Mouse (Mus musculus) liver, embryonic 13.5 days (tissue): ENCODE measurements around the gene Ptprd. TPM values are rescaled to one million over a fixed set of nuclear protein-coding genes. Genes with fewer than 3 reads are reported as not detected.

Experiments used
- ATAC-seq: fragments of 200-750 bp; cut with Nextera tagmentation; 2 replicates; pipeline ENCODE4 v1.8.0; 2017; ENCODE audit warnings: low read depth, mild to moderate bottlenecking, moderate number of reproducible peaks, moderate library complexity
- DNase-seq: peaks from one replicate; pipeline ENCODE4 v3.0.0; 2022
- H3K27ac ChIP-seq: fragments of 300-500 bp; sonication (generic); 2 replicates; pipeline ENCODE4 v1.5.1; 2015; ENCODE audit warnings: moderate library complexity, mild to moderate bottlenecking, inconsistent platforms
- H3K27me3 ChIP-seq: fragments of 300-500 bp; sonication (generic); 2 replicates; pipeline ENCODE4 v1.6.1; 2015; ENCODE audit warnings: mild to moderate bottlenecking, inconsistent platforms
- H3K36me3 ChIP-seq: fragments of 300-500 bp; sonication (generic); 2 replicates; pipeline ENCODE4 v1.6.1; 2015; ENCODE audit warnings: mild to moderate bottlenecking, inconsistent platforms
- H3K4me1 ChIP-seq: fragments of 300-500 bp; sonication (generic); replicated peaks from 2 replicates; pipeline ENCODE4 v1.6.1; 2015; ENCODE audit warnings: inconsistent platforms
- H3K4me2 ChIP-seq: fragments of 300-500 bp; sonication (generic); 2 replicates; pipeline ENCODE4 v1.6.1; 2015; ENCODE audit warnings: inconsistent platforms, mild to moderate bottlenecking, moderate library complexity
- H3K4me3 ChIP-seq: fragments of 300-500 bp; sonication (generic); replicated peaks from 2 replicates; pipeline ENCODE4 v1.5.1; 2015; ENCODE audit warnings: mild to moderate bottlenecking, inconsistent platforms
- H3K9ac ChIP-seq: fragments of 300-500 bp; sonication (generic); 2 replicates; pipeline ENCODE4 v1.6.1; 2015; ENCODE audit warnings: mild to moderate bottlenecking, inconsistent platforms
- H3K9me3 ChIP-seq: fragments of 300-500 bp; sonication (generic); replicated peaks from 2 replicates; pipeline ENCODE4 v1.6.1; 2016; ENCODE audit warnings: inconsistent platforms
- WGBS: fragments of 180-500 bp; shearing (Covaris S2); methylation state at CpG from one replicate; pipeline ENCODE4 v1.1.7; 2015; ENCODE audit not compliant: insufficient replicate concordance; 5-methylcytosine and 5-hydroxymethylcytosine counted together
- polyA plus RNA-seq: library from polyadenylated mRNA; unstranded; fragments of >200 nt; fragmentation: Nextera tagmentation; extraction: Ambion mirVana; gene quantifications from 2 replicates; pipeline ENCODE4 v1.2.1, GENCODE M21; 2015

Ptprd gene
- polyA plus RNA-seq, 1 experiment from 2014 or later, result 1.8 TPM

GRCm38 (mm10) chr4:76881610-76882009 is 1330.2 kb downstream of the Ptprd start:
- DNase-seq (no peak), ATAC-seq (no peak)
- Histone ChIP-seq H3K9me3 (no peaks in the 10 kb centered on the region), H3K4me3 (no peak overlapping the region), H3K4me2 (no peak overlapping the region), H3K36me3 (no peaks in the 10 kb centered on the region), H3K9ac (no peak overlapping the region), H3K27ac (no peak overlapping the region), H3K4me1 (no peaks in the 10 kb centered on the region), H3K27me3 (no peaks in the 10 kb centered on the region)
- 62% methylated on average over 3 of the region's 3 CpGs for WGBS

DNA sequence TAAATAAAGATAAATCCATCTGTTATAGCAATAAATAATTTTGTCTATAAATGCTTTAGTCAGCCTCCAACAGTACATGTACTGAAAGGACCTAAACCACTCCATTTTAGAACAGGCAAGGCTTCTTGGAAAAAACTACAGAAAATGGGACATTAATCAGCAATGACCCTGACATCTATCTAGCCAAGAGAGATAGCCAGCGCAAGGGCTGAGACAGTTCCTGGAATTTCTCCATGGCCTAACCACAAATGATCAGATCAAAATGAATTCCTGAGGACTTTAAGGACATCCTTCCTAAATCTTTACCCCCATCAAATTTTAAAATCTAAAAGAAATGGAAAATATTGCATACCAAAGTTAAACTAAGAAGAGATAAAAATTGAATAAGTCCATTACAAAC is 1340.8 kb downstream of the Ptprd start:
- Histone ChIP-seq H3K4me1 (no peaks in the 10 kb centered on the region), H3K27ac (no peak overlapping the region), H3K9ac (no peak overlapping the region), H3K4me3 (no peak overlapping the region), H3K27me3 (no peaks in the 10 kb centered on the region), H3K9me3 (no peaks in the 10 kb centered on the region), H3K36me3 (no peaks in the 10 kb centered on the region), H3K4me2 (no peak overlapping the region)
- DNase-seq (no peak), ATAC-seq (no peak)
- WGBS, result 65% methylated on average over 1 of the region's 1 CpGs

GRCm38 (mm10) chr4:76865585-76865984 is 1346.2 kb downstream of the Ptprd start:
- no peak overlapping the region for H3K9ac ChIP-seq
- H3K4me1 ChIP-seq, result no peaks in the 10 kb centered on the region
- no peak for DNase-seq
- H3K4me3 ChIP-seq, result no peak overlapping the region
- H3K9me3 ChIP-seq, result no peaks in the 10 kb centered on the region
- H3K27ac ChIP-seq, result no peak overlapping the region
- H3K4me2 ChIP-seq, result no peak overlapping the region
- no peaks in the 10 kb centered on the region for H3K36me3 ChIP-seq
- no peaks in the 10 kb centered on the region for H3K27me3 ChIP-seq
- WGBS, result 56% methylated on average over 3 of the region's 3 CpGs
- no peak for ATAC-seq

GRCm38 (mm10) chr4:76846265-76846664 is 1365.5 kb downstream of the Ptprd start:
- WGBS, result 76% methylated on average over 7 of the region's 7 CpGs
- no peak for DNase-seq
- H3K4me2 ChIP-seq, result no peak overlapping the region
- no peaks in the 10 kb centered on the region for H3K36me3 ChIP-seq
- no peak overlapping the region for H3K4me3 ChIP-seq
- H3K9me3 ChIP-seq, result no peaks in the 10 kb centered on the region
- no peak overlapping the region for H3K27ac ChIP-seq
- no peaks in the 10 kb centered on the region for H3K4me1 ChIP-seq
- ATAC-seq, result no peak
- no peak overlapping the region for H3K9ac ChIP-seq
- H3K27me3 ChIP-seq, result no peaks in the 10 kb centered on the region

GRCm38 (mm10) chr4:76839016-76839415 is 1372.7 kb downstream of the Ptprd start:
- Histone ChIP-seq H3K9ac (no peak overlapping the region), H3K27ac (no peak overlapping the region)
- 57% methylated on average over 1 of the region's 1 CpGs for WGBS

GRCm38 (mm10) chr4:76812138-76812537 is 1399.6 kb downstream of the Ptprd start:
- Histone ChIP-seq H3K36me3 (no peaks in the 10 kb centered on the region), H3K4me2 (no peak overlapping the region), H3K27ac (no peak overlapping the region), H3K27me3 (no peaks in the 10 kb centered on the region), H3K9me3 (no peaks in the 10 kb centered on the region), H3K4me1 (no peaks in the 10 kb centered on the region), H3K9ac (no peak overlapping the region), H3K4me3 (no peak overlapping the region)
- DNase-seq (no peak), ATAC-seq (no peak)
- 52% methylated on average over 2 of the region's 2 CpGs for WGBS

More at GRCm38 (mm10) chr4:76839016-76839415, 1372.7 kb downstream of the Ptprd start:
- no peaks in the 10 kb centered on the region for H3K36me3 ChIP-seq
- ATAC-seq (no peak), DNase-seq (no peak)
- H3K4me3 ChIP-seq, result no peak overlapping the region
- H3K27me3 ChIP-seq, result no peaks in the 10 kb centered on the region
- no peaks in the 10 kb centered on the region for H3K9me3 ChIP-seq
- H3K4me1 ChIP-seq, result no peaks in the 10 kb centered on the region
- no peak overlapping the region for H3K4me2 ChIP-seq

GRCm38 (mm10) chr4:76802708-76803107 is 1409.1 kb downstream of the Ptprd start:
- Histone ChIP-seq H3K27me3 (no peaks in the 10 kb centered on the region), H3K9ac (no peak overlapping the region), H3K27ac (no peak overlapping the region), H3K4me1 (no peaks in the 10 kb centered on the region), H3K9me3 (no peaks in the 10 kb centered on the region), H3K36me3 (no peaks in the 10 kb centered on the region), H3K4me2 (no peak overlapping the region), H3K4me3 (no peak overlapping the region)
- 64% methylated on average over 4 of the region's 4 CpGs for WGBS
- no peak for DNase-seq
- no peak for ATAC-seq

- Histone ChIP-seq H3K4me3 (no peak overlapping the region), H3K36me3 (no peaks in the 10 kb centered on the region), H3K27ac (no peak overlapping the region), H3K9me3 (no peaks in the 10 kb centered on the region), H3K4me1 (no peaks in the 10 kb centered on the region), H3K27me3 (no peaks in the 10 kb centered on the region), H3K4me2 (no peak overlapping the region), H3K9ac (no peak overlapping the region)
- DNase-seq, result no peak
- no peak for ATAC-seq
- WGBS, result 61% methylated on average over 9 of the region's 9 CpGs
Observed at GRCm38 (mm10) chr4:76798010-76799007, 1413.5 kb downstream of the Ptprd start.

DNA sequence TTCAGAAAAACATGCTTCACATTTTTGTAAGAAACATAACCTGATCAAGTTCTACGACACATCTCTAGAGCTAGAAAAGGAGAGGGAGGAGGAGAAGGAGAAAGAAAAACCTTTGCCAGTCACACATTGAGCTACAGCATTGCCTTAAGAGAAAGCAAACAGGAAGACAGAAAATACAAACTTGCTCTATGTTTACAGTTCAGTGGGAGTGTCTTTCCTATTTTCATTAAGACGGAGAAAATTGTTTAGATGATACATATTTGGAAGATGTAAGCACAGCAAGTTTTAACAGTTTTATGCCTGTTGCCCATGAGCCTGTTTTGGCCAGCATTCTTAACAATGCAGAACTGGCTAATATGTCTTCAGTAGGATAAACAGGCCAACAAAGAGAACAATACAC is 1426.4 kb downstream of the Ptprd start:
- H3K27ac ChIP-seq, result no peak overlapping the region
- DNase-seq (no peak), ATAC-seq (no peak)
- no peaks in the 10 kb centered on the region for H3K27me3 ChIP-seq
- H3K9me3 ChIP-seq, result no peaks in the 10 kb centered on the region
- no peak overlapping the region for H3K4me2 ChIP-seq
- no peak overlapping the region for H3K4me3 ChIP-seq
- H3K4me1 ChIP-seq, result no peaks in the 10 kb centered on the region
- no peak overlapping the region for H3K9ac ChIP-seq
- WGBS, result 79% methylated on average over 2 of the region's 2 CpGs
- H3K36me3 ChIP-seq, result no peaks in the 10 kb centered on the region

GRCm38 (mm10) chr4:76779558-76780124 is 1432.1 kb downstream of the Ptprd start:
- no peaks in the 10 kb centered on the region for H3K27me3 ChIP-seq
- no peak overlapping the region for H3K27ac ChIP-seq
- H3K4me1 ChIP-seq, result no peaks in the 10 kb centered on the region
- H3K9ac ChIP-seq, result no peak overlapping the region
- H3K36me3 ChIP-seq, result no peaks in the 10 kb centered on the region
- H3K4me2 ChIP-seq, result no peak overlapping the region
- no peak for ATAC-seq
- DNase-seq, result no peak
- WGBS, result 49% methylated on average over 4 of the region's 4 CpGs
- no peaks in the 10 kb centered on the region for H3K9me3 ChIP-seq
- H3K4me3 ChIP-seq, result no peak overlapping the region

DNA sequence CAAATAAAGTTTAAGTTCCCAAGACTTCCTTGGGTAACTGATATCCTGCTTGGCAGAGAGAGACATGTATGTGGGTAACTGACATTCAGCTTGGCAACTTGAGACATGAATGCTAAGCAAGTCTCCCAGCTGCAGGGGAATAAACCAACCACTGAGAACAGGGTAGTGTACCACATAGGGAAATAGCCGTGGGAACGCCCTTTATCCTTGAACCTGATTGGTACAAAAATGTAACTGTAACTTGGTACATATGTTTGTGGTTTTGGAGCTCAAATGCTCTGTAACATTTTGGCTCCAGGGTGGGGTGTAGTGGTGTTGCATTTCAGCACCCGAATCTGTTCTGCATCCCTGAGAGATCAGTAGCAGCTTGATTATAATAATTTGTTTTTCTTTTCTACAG is 1444.8 kb downstream of the Ptprd start:
- 63% methylated on average over 3 of the region's 3 CpGs for WGBS
- no peaks in the 10 kb centered on the region for H3K27me3 ChIP-seq
- no peak overlapping the region for H3K9ac ChIP-seq
- H3K27ac ChIP-seq, result no peak overlapping the region
- H3K9me3 ChIP-seq, result no peaks in the 10 kb centered on the region
- no peaks in the 10 kb centered on the region for H3K4me1 ChIP-seq
- ATAC-seq, result no peak
- no peak overlapping the region for H3K4me2 ChIP-seq
- no peaks in the 10 kb centered on the region for H3K36me3 ChIP-seq
- no peak overlapping the region for H3K4me3 ChIP-seq
- DNase-seq, result no peak

DNA sequence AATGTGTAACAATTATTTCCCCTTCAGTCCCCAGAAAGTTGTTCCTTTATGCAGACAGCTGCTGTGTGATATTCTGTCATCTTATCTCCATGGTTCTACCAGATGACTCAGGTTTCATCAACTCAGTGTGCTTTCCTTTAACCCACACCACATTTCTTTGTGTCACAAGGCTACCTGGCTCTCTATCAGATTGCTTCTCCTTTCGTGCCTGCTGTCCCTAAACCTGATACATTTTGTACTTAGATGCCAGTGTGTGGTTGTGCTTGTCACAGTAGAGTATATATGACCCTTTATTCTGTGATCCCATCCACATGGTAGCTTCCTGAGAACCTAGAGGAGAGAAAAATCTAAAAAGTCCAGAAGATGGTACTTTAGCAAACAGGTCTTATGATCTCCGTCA is 1445.3 kb downstream of the Ptprd start:
- no peak for ATAC-seq
- Histone ChIP-seq H3K4me1 (no peaks in the 10 kb centered on the region), H3K36me3 (no peaks in the 10 kb centered on the region), H3K27me3 (no peaks in the 10 kb centered on the region), H3K4me2 (no peak overlapping the region), H3K27ac (no peak overlapping the region), H3K9me3 (no peaks in the 10 kb centered on the region), H3K4me3 (no peak overlapping the region), H3K9ac (no peak overlapping the region)
- no peak for DNase-seq
- 57% methylated on average over 2 of the region's 2 CpGs for WGBS
